Mouse (Mus musculus): Measurements from ENCODE around the gene Scn11a. TPM values are rescaled to one million over a fixed set of nuclear protein-coding genes. Genes with fewer than 3 reads are reported as not detected.

Gene Scn11a
- polyA plus RNA-seq, 1 experiment from 2014 or later: 0.29 TPM

GRCm38 (mm10) chr9:119841159-119841558 lies 15.9 kb upstream of the Scn11a start:
- 75% methylated on average over 6 of the region's 6 CpGs for WGBS
- no peak overlapping the region for H3K4me3 ChIP-seq
- no peak for ATAC-seq (ENCODE audit: low FRiP score, low read depth)

DNA sequence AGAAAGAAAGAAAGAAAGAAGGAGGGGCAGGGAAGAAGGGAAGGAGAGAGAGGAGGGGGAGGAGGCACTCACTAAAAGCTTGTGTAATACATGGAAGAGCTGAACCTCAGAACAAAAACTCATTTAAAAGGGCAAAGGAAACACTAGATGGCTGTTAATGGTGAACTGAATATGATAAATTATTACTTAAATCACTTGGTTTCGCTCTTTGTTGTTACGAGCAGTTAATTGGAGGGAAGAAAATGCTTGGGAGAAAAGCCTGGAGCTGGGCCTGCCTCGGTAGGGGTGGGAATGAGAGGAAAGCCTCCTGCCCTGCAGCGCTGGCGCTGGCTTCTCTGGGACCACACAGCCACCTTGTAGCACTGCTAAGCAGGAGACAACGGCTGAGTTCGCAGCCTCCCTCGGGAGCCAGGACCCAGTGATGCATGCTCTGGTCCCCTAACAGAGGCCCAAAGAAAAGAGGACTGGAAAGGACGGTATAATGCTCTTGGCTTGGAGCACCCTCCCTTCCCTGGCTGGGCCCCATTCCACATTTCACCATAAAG lies 10.4 kb upstream of the Scn11a start:
- Histone ChIP-seq H3K9ac (no peak overlapping the region), H3K9me3 (no peaks in the 10 kb centered on the region), H3K4me3 (no peak overlapping the region), H3K27me3 (no peaks in the 10 kb centered on the region), H3K4me1 (replicated peaks) (peaks cover 7% of the 10 kb centered on the region), H3K4me2 (no peak overlapping the region), H3K36me3 (no peaks in the 10 kb centered on the region), H3K27ac (replicated peaks) (no peak overlapping the region)
- WGBS: 32% methylated on average over 9 of the region's 9 CpGs
- ATAC-seq (ENCODE audit: low FRiP score, low read depth): peak; percentile 56; the same call in 1 of the 2 replicates

More at GRCm38 (mm10) chr9:119841159-119841558, 15.9 kb upstream of the Scn11a start:
- H3K27ac ChIP-seq (replicated peaks): no peak overlapping the region
- no peaks in the 10 kb centered on the region for H3K36me3 ChIP-seq
- no peak overlapping the region for H3K9ac ChIP-seq
- peaks cover 17% of the 10 kb centered on the region for H3K4me1 ChIP-seq (replicated peaks)
- H3K4me2 ChIP-seq: no peak overlapping the region
- H3K9me3 ChIP-seq: no peaks in the 10 kb centered on the region
- H3K27me3 ChIP-seq: no peaks in the 10 kb centered on the region; the same call in 1 of the 2 replicates

- no peak overlapping the region for H3K4me3 ChIP-seq
- peaks cover 6% of the 10 kb centered on the region for H3K4me1 ChIP-seq (replicated peaks)
- H3K4me2 ChIP-seq: no peak overlapping the region
- no peak overlapping the region for H3K27ac ChIP-seq (replicated peaks)
- H3K9me3 ChIP-seq: no peaks in the 10 kb centered on the region
- no peaks in the 10 kb centered on the region for H3K27me3 ChIP-seq
- no peak overlapping the region for H3K9ac ChIP-seq
- 55% methylated on average over 2 of the region's 2 CpGs for WGBS
- no peak for ATAC-seq (ENCODE audit: low FRiP score, low read depth)
- H3K36me3 ChIP-seq: no peaks in the 10 kb centered on the region
Observed at GRCm38 (mm10) chr9:119831001-119831400, 5.7 kb upstream of the Scn11a start.

GRCm38 (mm10) chr9:119823722-119824121 lies 1.5 kb downstream of the Scn11a start:
- no peaks in the 10 kb centered on the region for H3K36me3 ChIP-seq
- ATAC-seq (ENCODE audit: low FRiP score, low read depth): no peak
- H3K27me3 ChIP-seq: no peaks in the 10 kb centered on the region
- 83% methylated on average over 9 of the region's 9 CpGs for WGBS
- H3K4me1 ChIP-seq (replicated peaks): 0 out of 2 replicates have a peak, but pooled peaks cover 3% of the 10 kb centered on the region
- no peak overlapping the region for H3K27ac ChIP-seq (replicated peaks)
- H3K4me3 ChIP-seq: no peak overlapping the region
- no peaks in the 10 kb centered on the region for H3K9me3 ChIP-seq
- no peak overlapping the region for H3K4me2 ChIP-seq
- no peak overlapping the region for H3K9ac ChIP-seq

GRCm38 (mm10) chr9:119813631-119814030 lies 11.6 kb downstream of the Scn11a start:
- H3K27me3 ChIP-seq: no peaks in the 10 kb centered on the region
- ATAC-seq (ENCODE audit: low FRiP score, low read depth): no peak
- WGBS: 95% methylated on average over 5 of the region's 5 CpGs

GRCm38 (mm10) chr9:119806491-119806890 lies 18.8 kb downstream of the Scn11a start:
- 82% methylated on average over 2 of the region's 2 CpGs for WGBS

More at GRCm38 (mm10) chr9:119813631-119814030, 11.6 kb downstream of the Scn11a start:
- Histone ChIP-seq H3K36me3 (no peaks in the 10 kb centered on the region), H3K27ac (replicated peaks) (no peak overlapping the region), H3K4me1 (replicated peaks) (no peaks in the 10 kb centered on the region), H3K4me2 (no peak overlapping the region), H3K4me3 (no peak overlapping the region), H3K9ac (no peak overlapping the region), H3K9me3 (no peaks in the 10 kb centered on the region)

DNA sequence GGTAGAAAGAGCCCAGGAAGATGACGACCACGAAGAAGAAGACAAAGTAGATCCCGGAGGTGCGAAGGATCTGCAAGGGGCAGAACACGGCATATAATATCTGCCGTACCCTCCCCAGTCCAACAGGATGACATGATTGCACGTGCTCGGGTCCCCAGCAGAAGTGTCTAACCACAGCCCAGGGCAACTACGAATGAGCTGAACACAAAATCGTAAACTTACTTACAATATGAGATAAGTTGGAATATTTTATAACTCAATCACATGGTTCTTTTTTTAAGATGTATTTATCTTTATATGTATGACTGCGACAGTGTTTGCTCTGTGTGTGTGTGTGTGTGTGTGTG lies 20.8 kb downstream of the Scn11a start:
- 86% methylated on average over 11 of the region's 11 CpGs for WGBS
- Histone ChIP-seq H3K4me3 (no peak overlapping the region), H3K4me2 (no peak overlapping the region), H3K27me3 (no peaks in the 10 kb centered on the region), H3K9me3 (no peaks in the 10 kb centered on the region), H3K4me1 (replicated peaks) (peaks cover 21% of the 10 kb centered on the region), H3K36me3 (no peaks in the 10 kb centered on the region), H3K9ac (no peak overlapping the region), H3K27ac (replicated peaks) (no peak overlapping the region)
- no peak for ATAC-seq (ENCODE audit: low FRiP score, low read depth)

More at GRCm38 (mm10) chr9:119806491-119806890, 18.8 kb downstream of the Scn11a start:
- Histone ChIP-seq H3K4me1 (replicated peaks) (peaks cover 18% of the 10 kb centered on the region), H3K27me3 (no peaks in the 10 kb centered on the region), H3K4me2 (no peak overlapping the region), H3K36me3 (no peaks in the 10 kb centered on the region), H3K4me3 (no peak overlapping the region), H3K9ac (no peak overlapping the region), H3K27ac (replicated peaks) (no peak overlapping the region), H3K9me3 (no peaks in the 10 kb centered on the region)
- ATAC-seq (ENCODE audit: low FRiP score, low read depth): no peak

- Histone ChIP-seq H3K4me1 (replicated peaks) (peaks cover 21% of the 10 kb centered on the region), H3K36me3 (no peaks in the 10 kb centered on the region), H3K27me3 (no peaks in the 10 kb centered on the region), H3K4me3 (no peak overlapping the region), H3K27ac (replicated peaks) (no peak overlapping the region), H3K9me3 (no peaks in the 10 kb centered on the region), H3K9ac (no peak overlapping the region), H3K4me2 (no peak overlapping the region)
- no peak for ATAC-seq (ENCODE audit: low FRiP score, low read depth)
- 53% methylated on average over 15 of the region's 15 CpGs for WGBS
Observed at GRCm38 (mm10) chr9:119803845-119804500, 21.3 kb downstream of the Scn11a start.

DNA sequence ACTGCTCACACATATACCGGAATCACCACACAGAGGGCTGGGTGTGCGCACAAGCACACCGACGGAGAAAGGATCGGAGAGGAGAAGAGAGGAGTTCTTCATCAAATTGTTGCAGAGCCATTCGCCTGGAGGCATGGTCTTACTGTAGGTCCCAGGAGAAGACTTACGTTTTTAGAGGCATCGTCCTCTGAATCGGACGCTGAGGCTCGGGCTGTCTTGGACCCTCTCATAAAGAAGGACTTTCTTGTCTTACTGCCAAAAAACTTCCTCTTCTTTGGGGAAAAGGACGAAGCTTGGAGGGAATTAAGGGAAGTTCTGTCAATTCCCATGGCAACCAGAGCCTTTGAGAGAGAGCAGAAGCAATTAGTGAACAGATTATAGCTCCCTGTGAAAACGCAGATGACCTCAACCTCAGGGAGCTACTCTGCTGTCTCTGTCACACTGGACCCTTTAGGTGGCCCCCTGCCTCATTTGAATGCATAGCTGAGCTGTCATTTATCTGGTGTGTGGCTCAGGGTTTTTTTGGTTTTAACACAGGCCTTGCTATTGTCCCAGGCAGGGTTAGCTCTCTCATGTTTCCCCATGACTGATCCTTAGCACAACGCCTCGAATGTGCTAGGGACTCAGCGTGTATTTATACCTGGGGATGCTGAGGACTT lies 22.0 kb downstream of the Scn11a start:
- ATAC-seq (ENCODE audit: low FRiP score, low read depth): peak; percentile 68
- Histone ChIP-seq H3K27ac (replicated peaks) (no peak overlapping the region), H3K4me2 (peak overlapping the region; percentile 10; the same call in 1 of the 2 replicates)

DNA sequence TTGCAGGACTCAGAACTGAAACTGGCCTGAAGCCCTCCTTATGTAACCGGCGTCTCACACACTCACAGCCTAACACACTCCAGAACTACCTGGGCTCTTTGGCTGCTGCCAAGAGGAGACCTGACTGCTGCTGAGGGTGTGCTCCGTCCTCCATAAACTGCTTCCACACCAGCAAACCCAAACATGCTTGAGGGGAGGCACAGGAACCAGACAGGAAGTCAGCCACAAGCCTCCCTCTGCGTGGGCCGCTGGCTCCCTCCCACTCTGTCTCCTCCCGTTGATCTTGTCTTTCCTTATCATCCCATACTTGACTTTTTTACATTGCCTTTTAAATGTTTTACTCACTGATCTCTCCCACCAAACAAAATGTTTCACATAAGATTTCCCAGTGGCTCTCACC lies 23.8 kb downstream of the Scn11a start:
- no peaks in the 10 kb centered on the region for H3K27me3 ChIP-seq
- H3K9me3 ChIP-seq: no peaks in the 10 kb centered on the region
- no peak for ATAC-seq (ENCODE audit: low FRiP score, low read depth)
- no peak overlapping the region for H3K4me2 ChIP-seq
- 79% methylated on average over 6 of the region's 6 CpGs for WGBS
- no peak overlapping the region for H3K4me3 ChIP-seq
- H3K27ac ChIP-seq (replicated peaks): no peak overlapping the region
- no peak overlapping the region for H3K9ac ChIP-seq
- H3K4me1 ChIP-seq (replicated peaks): peaks cover 21% of the 10 kb centered on the region
- H3K36me3 ChIP-seq: no peaks in the 10 kb centered on the region

More for the DNA sequence above, 22.0 kb downstream of the Scn11a start:
- Histone ChIP-seq H3K4me3 (no peak overlapping the region), H3K4me1 (replicated peaks) (peaks cover 21% of the 10 kb centered on the region), H3K9me3 (no peaks in the 10 kb centered on the region), H3K27me3 (no peaks in the 10 kb centered on the region), H3K9ac (no peak overlapping the region), H3K36me3 (no peaks in the 10 kb centered on the region)
- 28% methylated on average over 16 of the region's 16 CpGs for WGBS

- 52% methylated on average over 4 of the region's 4 CpGs for WGBS
- H3K4me3 ChIP-seq: no peak overlapping the region
- H3K4me1 ChIP-seq (replicated peaks): 0 out of 2 replicates have a peak, but pooled peaks cover 3% of the 10 kb centered on the region
- ATAC-seq (ENCODE audit: low FRiP score, low read depth): no peak
- H3K9me3 ChIP-seq: no peaks in the 10 kb centered on the region
- 0 out of 2 replicates have a peak, but pooled peaks cover 3% of the 10 kb centered on the region for H3K27me3 ChIP-seq
- H3K27ac ChIP-seq (replicated peaks): no peak overlapping the region
- no peak overlapping the region for H3K4me2 ChIP-seq
- H3K9ac ChIP-seq: no peak overlapping the region
- H3K36me3 ChIP-seq: no peaks in the 10 kb centered on the region
Observed at GRCm38 (mm10) chr9:119796791-119797190, 28.5 kb downstream of the Scn11a start.

- H3K9ac ChIP-seq: no peak overlapping the region
- WGBS: 84% methylated on average over 15 of the region's 15 CpGs
- no peak overlapping the region for H3K27ac ChIP-seq (replicated peaks)
- H3K36me3 ChIP-seq: no peaks in the 10 kb centered on the region
- no peaks in the 10 kb centered on the region for H3K4me1 ChIP-seq (replicated peaks)
- H3K9me3 ChIP-seq: no peaks in the 10 kb centered on the region
- 0 out of 2 replicates have a peak, but pooled peaks cover 3% of the 10 kb centered on the region for H3K27me3 ChIP-seq
- no peak overlapping the region for H3K4me3 ChIP-seq
- no peak for ATAC-seq (ENCODE audit: low FRiP score, low read depth)
- no peak overlapping the region for H3K4me2 ChIP-seq
Observed at GRCm38 (mm10) chr9:119795254-119795912, 29.9 kb downstream of the Scn11a start.
